Mouse (Mus musculus): ENCODE results near the gene Fam118b.

- TF ChIP-seq CTCF (conservative IDR thresholded peaks at IDR 0.05 in 1 of 2, IDR thresholded peaks at IDR 0.05 in 1 of 2; ENCODE audit: low read depth in 2 of 2, low read length in 2 of 2) (no peak), EP300 (IDR thresholded peaks at IDR 0.05; ENCODE audit: low read length) (no peak), PAX5 (IDR thresholded peaks at IDR 0.05; ENCODE audit: low read length) (no peak), ZNF384 (IDR thresholded peaks at IDR 0.05; ENCODE audit: low read depth, low read length) (no peak)
These were observed 64.1 kb downstream of the Fam118b start for GRCm38 (mm10) chr9:35203536-35203935.

All from CH12.LX (cell line).